Mouse (Mus musculus) hindlimb bud, embryonic 11.5 days (tissue): ENCODE data around the gene Tlr2.

Experiments
- DNase-seq: peaks from one replicate; pipeline ENCODE4 v3.0.0-alpha.2; 2012; ENCODE audit warnings: low read depth, low spot score; ENCODE audit errors: extremely low spot score

Tlr2 gene

GRCm38 (mm10) chr3:83828145-83828611, 13.4 kb downstream of the Tlr2 start:
- no peak for DNase-seq

DNA sequence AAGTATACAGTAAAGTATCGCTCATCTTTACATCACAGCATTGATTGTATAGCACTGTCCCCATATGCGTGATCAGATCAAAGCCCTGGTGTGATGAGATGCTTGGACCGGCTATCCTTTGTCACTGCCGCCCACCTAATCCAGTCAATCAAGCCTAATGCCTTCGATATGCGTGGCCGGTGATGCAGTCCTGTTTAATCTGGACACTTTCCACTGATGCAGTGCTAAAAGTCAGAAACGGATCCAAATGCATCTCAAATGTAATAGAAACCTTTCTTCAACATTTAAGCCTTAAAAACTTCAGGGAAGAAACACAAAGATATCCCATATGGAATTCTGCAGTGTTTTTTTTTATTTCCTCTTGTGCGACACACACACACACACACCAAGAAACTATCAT, 13.9 kb downstream of the Tlr2 start:
- DNase-seq = no peak

GRCm38 (mm10) chr3:83823774-83824173, 17.8 kb downstream of the Tlr2 start:
- no peak for DNase-seq

- DNase-seq = no peak
Measured at GRCm38 (mm10) chr3:83816372-83816925, 25.1 kb downstream of the Tlr2 start.

DNA sequence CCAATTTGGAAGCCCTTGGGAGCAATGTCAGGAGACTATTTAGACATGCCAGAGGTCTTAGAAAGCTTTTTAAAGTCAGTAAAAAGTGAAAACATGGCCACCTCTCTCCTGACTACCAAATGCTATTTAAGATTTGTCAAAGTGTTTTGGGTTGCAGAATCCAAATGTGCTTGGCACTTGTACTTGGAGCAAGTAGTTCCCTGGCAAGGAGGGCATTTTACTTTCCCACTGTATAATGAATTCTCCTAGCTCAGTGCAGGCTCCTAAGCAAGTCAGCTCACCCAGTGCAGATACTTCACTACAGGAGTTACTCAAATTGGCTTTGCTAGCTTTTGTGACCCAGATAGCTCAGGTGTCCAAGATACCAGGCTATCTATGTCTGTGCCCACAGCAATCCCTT, 28.7 kb downstream of the Tlr2 start:
- no peak for DNase-seq

- no peak for DNase-seq
Measured at GRCm38 (mm10) chr3:83811987-83812386, 29.6 kb downstream of the Tlr2 start.

DNA sequence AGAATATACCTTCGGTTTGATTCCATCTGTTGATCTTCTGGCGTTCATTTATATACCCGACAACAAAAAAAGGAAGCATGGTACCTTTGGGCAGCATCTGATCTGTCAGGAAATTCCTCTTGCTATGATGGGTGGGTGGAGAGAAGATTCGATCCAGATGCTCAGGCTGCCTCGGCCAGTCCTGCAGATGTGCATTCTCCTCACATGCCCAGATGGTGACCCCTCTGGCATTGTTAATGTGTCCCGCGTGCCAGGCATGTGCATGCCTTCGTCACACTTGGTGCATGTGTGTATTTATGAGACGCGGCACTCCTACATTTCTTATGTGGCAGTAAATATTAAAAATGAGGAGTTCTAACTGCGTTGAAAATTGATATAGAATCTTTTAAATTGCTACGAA, 33.1 kb downstream of the Tlr2 start:
- DNase-seq = no peak

GRCm38 (mm10) chr3:83801649-83802155, 39.9 kb downstream of the Tlr2 start:
- DNase-seq = no peak

- no peak for DNase-seq
Measured at GRCm38 (mm10) chr3:83799486-83799885, 42.1 kb downstream of the Tlr2 start.

DNA sequence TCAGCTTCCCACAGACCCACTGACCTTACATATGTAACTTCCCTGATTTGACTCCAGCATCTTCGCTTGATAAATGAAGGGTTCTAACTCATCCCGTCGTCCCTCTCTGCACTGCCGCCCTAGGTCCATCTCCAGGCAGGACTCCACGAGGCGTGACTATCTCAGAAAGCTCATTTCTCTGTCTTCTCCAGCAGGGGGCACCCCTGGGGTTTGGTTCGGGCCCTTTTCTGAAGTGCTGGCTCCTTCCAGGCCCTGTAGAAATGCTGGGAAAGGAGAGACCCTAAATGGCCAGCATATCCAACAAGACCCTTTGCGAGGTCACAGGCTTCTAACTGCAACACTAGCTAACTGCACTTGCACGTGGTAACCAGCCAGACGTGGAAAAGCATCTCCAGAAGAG, 43.7 kb downstream of the Tlr2 start:
- DNase-seq = no peak

- DNase-seq = no peak
Measured at GRCm38 (mm10) chr3:83797098-83797497, 44.5 kb downstream of the Tlr2 start.

DNA sequence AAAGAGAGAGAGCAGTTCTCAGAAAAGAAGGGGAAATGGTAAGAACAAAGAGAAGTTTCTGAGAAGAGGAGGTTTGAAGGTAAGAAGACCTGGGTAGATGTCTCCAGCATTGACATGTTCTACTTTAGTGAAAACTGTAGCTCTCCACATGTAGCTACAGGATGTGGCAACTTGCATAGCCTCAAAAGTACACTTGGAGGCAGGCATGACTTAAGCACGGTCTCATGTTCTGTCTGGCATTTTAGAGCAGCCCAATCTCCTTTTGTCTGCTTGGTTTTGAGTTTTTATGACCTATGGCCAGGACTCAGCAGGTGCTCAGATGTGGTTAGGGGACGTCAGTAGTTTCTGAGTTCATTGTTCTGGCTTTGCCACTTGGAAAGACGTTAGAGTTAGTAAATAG, 50.1 kb downstream of the Tlr2 start:
- DNase-seq = no peak

DNA sequence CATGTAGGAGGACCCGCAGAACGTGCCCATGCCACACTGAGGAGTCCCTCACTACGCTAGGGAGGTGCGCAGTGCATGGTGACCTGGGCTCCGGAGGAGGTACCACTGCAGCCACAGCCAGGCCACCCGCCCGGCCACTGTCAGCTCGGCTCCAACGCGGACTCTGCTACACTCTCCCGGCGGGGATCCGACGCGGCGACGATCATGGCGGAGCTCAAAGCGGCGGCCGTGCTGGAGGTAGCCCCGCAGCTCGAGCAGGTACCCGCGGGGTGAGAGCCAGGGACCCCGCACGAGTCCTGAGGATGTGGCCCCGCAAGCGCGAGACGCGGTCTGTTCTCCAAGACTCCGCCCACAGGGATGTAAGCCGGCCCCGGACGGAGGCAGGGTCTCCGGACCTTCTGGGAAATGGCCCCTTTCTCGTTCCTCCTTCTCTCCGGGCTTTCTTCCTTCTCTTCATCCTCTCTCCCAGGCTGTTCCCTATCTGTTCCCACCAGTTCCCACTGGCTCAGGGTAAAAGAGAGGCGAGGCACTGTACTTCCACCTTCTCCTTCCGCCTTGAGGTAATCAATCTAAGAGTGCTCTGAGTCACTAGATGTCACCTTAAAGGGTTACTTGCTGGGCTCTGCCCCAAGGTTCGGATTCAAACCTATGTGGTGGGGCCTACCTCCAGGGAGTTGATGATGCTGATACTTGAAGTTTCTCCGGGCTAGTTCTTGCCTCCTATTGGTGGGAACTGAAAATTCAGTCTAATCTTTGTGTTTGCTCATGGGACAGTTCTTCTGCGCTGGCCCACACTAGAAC, 51.7 kb downstream of the Tlr2 start:
- no peak for DNase-seq

DNA sequence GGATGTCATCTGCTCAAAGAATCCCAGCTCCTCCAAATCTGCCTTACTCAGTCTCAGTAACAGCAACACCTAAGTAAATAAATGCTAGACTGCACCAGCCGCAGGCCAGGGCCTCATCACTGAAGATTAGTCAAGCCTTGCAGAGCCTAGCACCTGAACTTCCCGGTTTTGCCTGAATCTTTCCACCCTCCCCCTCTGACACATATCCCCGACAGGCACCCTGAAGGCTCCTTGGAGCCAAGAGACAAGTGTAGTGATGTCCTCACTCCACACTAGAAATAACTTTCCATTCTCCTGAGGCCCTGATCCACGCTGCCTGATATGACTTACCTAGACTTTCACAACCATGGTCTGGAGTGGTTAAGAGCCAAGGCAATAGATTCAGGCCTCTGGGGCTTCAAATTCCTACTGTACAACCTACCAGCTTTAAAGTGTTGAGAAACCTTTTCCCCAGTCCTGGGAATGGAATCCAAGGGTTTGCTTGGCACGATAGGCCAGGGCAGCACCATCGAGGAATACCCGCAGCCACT, 53.7 kb downstream of the Tlr2 start:
- DNase-seq = no peak

GRCm38 (mm10) chr3:83787086-83787485, 54.5 kb downstream of the Tlr2 start:
- DNase-seq = no peak
